Mouse (Mus musculus): ENCODE data around the gene Otop3. TPM values are rescaled to one million over a fixed set of nuclear protein-coding genes. Genes with fewer than 3 reads are reported as not detected.

The Otop3 gene
- total and polyA plus RNA-seq, 3 experiments: not detected

DNA sequence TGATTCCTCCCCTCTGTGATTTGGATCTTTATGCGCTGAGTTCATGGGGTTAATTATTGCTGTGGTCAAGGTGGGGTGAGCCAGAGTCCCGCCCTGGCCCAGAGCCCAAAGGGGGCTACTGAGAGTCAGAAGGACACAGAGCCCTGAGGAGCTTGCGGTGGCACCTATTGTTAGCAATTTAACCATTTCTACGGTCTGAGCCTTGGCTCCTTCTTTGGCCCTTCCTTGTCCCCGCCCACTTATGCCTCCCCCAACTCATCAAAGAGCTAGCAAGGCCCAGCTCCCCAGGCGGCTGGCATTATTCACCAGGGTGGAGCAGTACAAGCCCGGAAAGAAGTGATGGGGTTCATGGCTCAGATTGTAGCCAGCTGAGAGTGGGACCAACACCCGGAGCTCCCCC is 27.7 kb upstream of the Otop3 start, which contains the start of gene Otop2:
Otop2 (plus strand) TSS at position 301 of the 400 bp plus-strand sequence.
- 51% methylated on average over 8 of the region's 8 CpGs for WGBS
- Histone ChIP-seq H3K79me2 (replicated peaks; ENCODE audit: control insufficient read depth, insufficient read depth, low read length) (no peaks in the 10 kb centered on the region), H3K4me3 (no peak within 1 kb of the TSS), H3K36me3 (ENCODE audit: control insufficient read depth, insufficient read depth, low read length) (no peaks in the 10 kb centered on the region), H3K27ac (no peak within 1 kb of the TSS), H3K4me1 (ENCODE audit: control insufficient read depth, insufficient read depth, low read length) (no peaks in the 10 kb centered on the region), H3K27me3 (ENCODE audit: control insufficient read depth, insufficient read depth, low read length) (no peaks in the 10 kb centered on the region), H3K9ac (ENCODE audit: low read depth, low read length) (no peak within 1 kb of the TSS)
- no peak for DNase-seq
- TF ChIP-seq POLR2A (IDR thresholded peaks at IDR 0.05; ENCODE audit: insufficient read depth, low read depth, low read length) (no peak), EP300 (IDR thresholded peaks at IDR 0.05; ENCODE audit: insufficient read depth, low read depth, low read length) (no peak), CTCF (IDR thresholded peaks at IDR 0.05) (no peak)
- intact Hi-C loops (cut with DNase I): no loop called here

DNA sequence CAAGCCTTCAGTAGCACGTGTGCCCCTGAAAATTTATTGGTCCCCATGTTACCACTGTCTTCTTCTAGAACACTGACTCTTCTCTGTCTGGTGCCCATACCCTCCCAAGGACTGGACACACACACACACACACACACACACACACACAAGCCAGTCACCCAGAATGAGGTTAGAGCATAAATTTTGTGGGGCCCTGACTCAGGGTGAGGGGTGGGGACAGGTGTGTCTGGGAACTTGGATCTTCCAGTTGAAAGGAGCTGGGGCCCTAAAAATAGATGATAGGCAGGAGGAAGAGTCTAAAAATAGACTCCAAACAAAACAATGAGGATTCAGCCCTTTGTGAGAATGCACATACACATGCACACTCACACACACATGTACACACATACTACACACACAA is 25.8 kb upstream of the Otop3 start:
- no peak for DNase-seq
- Histone ChIP-seq H3K36me3 (ENCODE audit: control insufficient read depth, insufficient read depth, low read length) (no peaks in the 10 kb centered on the region), H3K4me1 (ENCODE audit: control insufficient read depth, insufficient read depth, low read length) (no peaks in the 10 kb centered on the region), H3K79me2 (replicated peaks; ENCODE audit: control insufficient read depth, insufficient read depth, low read length) (no peaks in the 10 kb centered on the region), H3K4me3 (no peak overlapping the region), H3K9ac (ENCODE audit: low read depth, low read length) (no peak overlapping the region), H3K27ac (no peak overlapping the region), H3K27me3 (ENCODE audit: control insufficient read depth, insufficient read depth, low read length) (no peaks in the 10 kb centered on the region)
- 67% methylated on average over 1 of the region's 1 CpGs for WGBS
- TF ChIP-seq POLR2A (IDR thresholded peaks at IDR 0.05; ENCODE audit: insufficient read depth, low read depth, low read length): no peak
- no peak for TF ChIP-seq EP300 (IDR thresholded peaks at IDR 0.05; ENCODE audit: insufficient read depth, low read depth, low read length)
- TF ChIP-seq CTCF (IDR thresholded peaks at IDR 0.05): no peak
- intact Hi-C loops (cut with DNase I): no loop called here

DNA sequence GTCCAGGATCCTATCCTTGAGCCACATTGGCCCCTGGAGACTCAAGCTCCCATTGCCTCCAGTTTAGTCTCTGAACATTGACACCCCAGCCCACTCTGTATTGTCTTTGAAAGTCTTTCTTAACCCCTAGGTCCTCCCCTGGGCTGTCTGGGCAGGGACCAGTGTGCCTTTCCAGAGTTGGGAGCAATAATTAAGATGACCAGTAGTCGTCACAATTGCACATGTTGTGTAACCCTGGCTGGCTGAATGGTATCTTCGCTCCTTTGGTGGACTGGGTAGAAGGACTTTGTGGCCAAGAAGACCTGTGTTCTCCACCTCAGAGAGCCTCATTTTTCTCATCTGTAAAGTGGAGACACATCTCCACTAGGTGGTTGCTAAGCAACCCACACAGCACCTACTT is 20.3 kb upstream of the Otop3 start:
- TF ChIP-seq CTCF (IDR thresholded peaks at IDR 0.05): peak; percentile 50
- no peak for TF ChIP-seq EP300 (IDR thresholded peaks at IDR 0.05; ENCODE audit: insufficient read depth, low read depth, low read length)
- TF ChIP-seq POLR2A (IDR thresholded peaks at IDR 0.05; ENCODE audit: insufficient read depth, low read depth, low read length): no peak
- WGBS: 15% methylated on average over 2 of the region's 2 CpGs
- Histone ChIP-seq H3K27me3 (ENCODE audit: control insufficient read depth, insufficient read depth, low read length) (peaks cover 11% of the 10 kb centered on the region), H3K79me2 (replicated peaks; ENCODE audit: control insufficient read depth, insufficient read depth, low read length) (no peaks in the 10 kb centered on the region), H3K4me3 (no peak overlapping the region), H3K9ac (ENCODE audit: low read depth, low read length) (no peak overlapping the region), H3K4me1 (ENCODE audit: control insufficient read depth, insufficient read depth, low read length) (no peaks in the 10 kb centered on the region), H3K27ac (no peak overlapping the region), H3K36me3 (ENCODE audit: control insufficient read depth, insufficient read depth, low read length) (no peaks in the 10 kb centered on the region)
- intact Hi-C loops (cut with DNase I): loop anchor here (5.0 kb wide), 1 partner anchor 38 kb away; no protein-coding TSS in a partner anchor
- no peak for DNase-seq

DNA sequence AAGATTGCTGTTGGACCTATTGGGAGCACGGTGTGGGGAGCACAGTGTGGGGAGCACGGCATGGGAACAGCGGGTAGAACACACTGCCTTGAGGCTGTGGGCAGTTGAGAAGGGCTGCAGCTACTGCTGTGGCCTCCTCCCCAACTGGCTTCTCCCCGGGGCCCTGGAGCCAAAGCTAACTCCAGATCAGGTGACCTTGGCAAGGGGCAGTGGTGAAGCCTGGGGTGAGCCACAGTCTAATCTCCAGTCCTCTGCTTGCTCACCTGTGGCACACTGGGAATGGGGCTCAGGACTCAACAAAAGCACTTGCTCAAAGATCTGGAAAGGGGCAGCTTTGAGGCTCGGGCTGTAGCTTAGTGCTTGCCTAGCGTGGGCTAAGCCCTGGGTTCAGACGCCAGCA is 17.3 kb upstream of the Otop3 start:
- H3K4me1 ChIP-seq (ENCODE audit: control insufficient read depth, insufficient read depth, low read length): no peaks in the 10 kb centered on the region; the same call in 1 of the 2 replicates
- TF ChIP-seq CTCF (IDR thresholded peaks at IDR 0.05): no peak
- TF ChIP-seq POLR2A (IDR thresholded peaks at IDR 0.05; ENCODE audit: insufficient read depth, low read depth, low read length): no peak
- no peak for TF ChIP-seq EP300 (IDR thresholded peaks at IDR 0.05; ENCODE audit: insufficient read depth, low read depth, low read length)

DNA sequence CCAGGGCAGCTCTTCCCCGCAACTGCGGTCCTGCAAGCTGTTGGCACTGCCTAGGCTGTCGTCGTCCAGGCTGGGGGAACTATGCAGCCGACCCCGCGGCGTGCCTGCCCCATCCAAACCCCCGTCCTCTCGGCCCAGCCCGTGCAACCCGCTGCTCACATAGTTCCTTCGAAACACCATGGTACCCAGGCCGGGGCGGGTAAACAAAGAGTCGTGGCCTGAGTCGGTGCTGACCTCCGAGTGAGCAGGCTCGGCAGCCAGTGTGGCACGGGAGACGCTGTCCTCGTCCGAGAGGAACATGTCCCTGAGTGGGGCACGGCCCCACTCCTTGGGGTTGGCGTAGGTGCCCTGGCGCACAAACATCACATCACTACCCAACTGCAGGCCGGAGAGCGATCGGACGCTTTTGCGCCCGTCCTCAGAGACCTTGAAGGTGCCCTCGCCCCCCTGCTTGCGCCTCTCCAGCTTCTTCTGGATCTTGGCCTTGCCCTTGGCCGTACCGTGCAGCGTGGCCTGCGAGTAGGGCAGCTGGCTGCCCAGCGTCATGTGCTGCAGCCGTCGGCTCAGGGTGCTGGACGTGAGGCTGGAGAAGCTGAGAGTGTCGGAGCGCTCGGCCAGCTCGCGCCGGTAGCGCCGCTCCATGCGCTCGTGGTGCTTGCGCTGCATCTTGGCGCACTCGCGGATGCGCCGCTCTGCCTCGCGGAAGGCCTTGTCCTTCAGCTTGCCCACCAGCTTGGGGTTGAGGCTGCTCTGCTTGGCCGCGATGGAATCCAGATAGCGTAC is 16.1 kb upstream of the Otop3 start:
- intact Hi-C loops (cut with DNase I): no loop called here
- Histone ChIP-seq H3K4me3 (no peak overlapping the region), H3K27me3 (ENCODE audit: control insufficient read depth, insufficient read depth, low read length) (peaks cover 20% of the 10 kb centered on the region), H3K4me1 (ENCODE audit: control insufficient read depth, insufficient read depth, low read length) (no peaks in the 10 kb centered on the region; the same call in 1 of the 2 replicates), H3K79me2 (replicated peaks; ENCODE audit: control insufficient read depth, insufficient read depth, low read length) (no peaks in the 10 kb centered on the region), H3K9ac (ENCODE audit: low read depth, low read length) (no peak overlapping the region), H3K36me3 (ENCODE audit: control insufficient read depth, insufficient read depth, low read length) (no peaks in the 10 kb centered on the region), H3K27ac (no peak overlapping the region)
- TF ChIP-seq EP300 (IDR thresholded peaks at IDR 0.05; ENCODE audit: insufficient read depth, low read depth, low read length) (no peak), POLR2A (IDR thresholded peaks at IDR 0.05; ENCODE audit: insufficient read depth, low read depth, low read length) (no peak), CTCF (IDR thresholded peaks at IDR 0.05) (no peak)
- 11% methylated on average over 63 of the region's 63 CpGs for WGBS
- no peak for DNase-seq

More for the DNA sequence above, 17.3 kb upstream of the Otop3 start:
- Histone ChIP-seq H3K36me3 (ENCODE audit: control insufficient read depth, insufficient read depth, low read length) (no peaks in the 10 kb centered on the region), H3K27me3 (ENCODE audit: control insufficient read depth, insufficient read depth, low read length) (peaks cover 18% of the 10 kb centered on the region), H3K9ac (ENCODE audit: low read depth, low read length) (no peak overlapping the region), H3K79me2 (replicated peaks; ENCODE audit: control insufficient read depth, insufficient read depth, low read length) (no peaks in the 10 kb centered on the region), H3K27ac (no peak overlapping the region), H3K4me3 (no peak overlapping the region)
- DNase-seq: no peak
- intact Hi-C loops (cut with DNase I): no loop called here
- 62% methylated on average over 7 of the region's 7 CpGs for WGBS

DNA sequence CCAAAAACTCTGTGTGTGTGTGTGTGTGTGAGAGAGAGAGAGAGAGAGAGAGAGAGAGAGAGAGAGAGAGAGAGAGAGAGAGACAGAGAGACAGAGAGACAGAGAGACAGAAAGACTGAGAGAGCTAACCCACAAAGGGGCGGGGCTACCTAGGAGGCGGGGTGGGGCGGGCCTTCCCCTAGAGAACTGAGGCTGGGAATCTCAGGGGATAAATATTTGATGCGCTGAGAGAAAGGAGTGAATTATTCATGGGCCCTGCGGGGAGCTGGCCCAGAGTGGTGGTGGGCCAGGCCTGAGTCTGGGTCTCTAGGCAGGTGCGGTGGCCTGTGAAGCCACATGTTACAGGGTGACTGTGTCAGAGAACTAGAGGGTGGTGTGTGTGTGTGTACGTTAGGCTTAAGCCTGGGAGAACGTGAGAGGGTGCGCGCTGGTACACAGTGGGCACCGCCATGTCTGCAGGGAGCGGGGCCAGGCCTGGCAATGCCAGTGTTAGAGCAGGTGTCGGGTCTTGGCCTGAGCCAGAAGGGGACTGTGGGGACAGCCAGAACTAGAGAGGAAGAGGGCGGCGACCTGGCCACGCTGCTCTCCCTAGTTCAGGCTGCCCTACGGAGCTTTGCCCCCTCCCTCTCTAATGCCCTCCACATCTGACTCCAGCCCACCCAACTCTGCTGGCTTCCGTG is 14.7 kb upstream of the Otop3 start:
- Histone ChIP-seq H3K27ac (no peak overlapping the region), H3K79me2 (replicated peaks; ENCODE audit: control insufficient read depth, insufficient read depth, low read length) (no peaks in the 10 kb centered on the region), H3K36me3 (ENCODE audit: control insufficient read depth, insufficient read depth, low read length) (no peaks in the 10 kb centered on the region), H3K9ac (ENCODE audit: low read depth, low read length) (no peak overlapping the region), H3K4me1 (ENCODE audit: control insufficient read depth, insufficient read depth, low read length) (no peaks in the 10 kb centered on the region; the same call in 1 of the 2 replicates), H3K27me3 (ENCODE audit: control insufficient read depth, insufficient read depth, low read length) (peaks cover 23% of the 10 kb centered on the region), H3K4me3 (no peak overlapping the region)
- intact Hi-C loops (cut with DNase I): no loop called here
- no peak for DNase-seq
- TF ChIP-seq EP300 (IDR thresholded peaks at IDR 0.05; ENCODE audit: insufficient read depth, low read depth, low read length): no peak
- TF ChIP-seq POLR2A (IDR thresholded peaks at IDR 0.05; ENCODE audit: insufficient read depth, low read depth, low read length): no peak
- no peak for TF ChIP-seq CTCF (IDR thresholded peaks at IDR 0.05)
- WGBS: 19% methylated on average over 18 of the region's 18 CpGs
